Mouse (Mus musculus) cerebellum, adult 2 months (tissue): ENCODE results near the gene Macf1.

Experiments used
- CTCF ChIP-seq: fragments of 200-500 bp; IDR thresholded peaks from 2 replicates; pipeline ENCODE4 v1.5.1; 2011; ENCODE audit warnings: low read depth, mild to moderate bottlenecking, control low read depth, low read length, moderate library complexity, borderline replicate concordance; ENCODE audit not compliant: insufficient read depth
- POLR2A ChIP-seq: fragments of 200-500 bp; IDR thresholded peaks from 2 replicates; pipeline ENCODE4 v1.6.1; 2011; ENCODE audit warnings: low read length, control low read depth, borderline replicate concordance; ENCODE audit not compliant: insufficient read depth

GRCm38 (mm10) chr4:123637136-123637535 is 47.0 kb downstream of the Macf1 start:
- TF ChIP-seq CTCF (no peak), POLR2A (no peak)
